Mouse (Mus musculus): ENCODE measurements at regions not wholly inside any gene's neighbourhood (a gene's known extent, or its start where the extent isn't known, plus 50 kb on each side); places are given as distances from the start of the nearest gene placed in this dataset.

GRCm38 (mm10) chr14:47982993-47983740, 137.5 kb upstream of the Peli2 start:
- Histone ChIP-seq H3K27me3 (replicated peaks) (no peaks in the 10 kb centered on the region), H3K9ac (no peak overlapping the region), H3K4me1 (replicated peaks) (no peaks in the 10 kb centered on the region), H3K4me3 (no peak overlapping the region), H3K9me3 (replicated peaks) (peaks cover 8% of the 10 kb centered on the region; the same call in 1 of the 2 replicates), H3K27ac (ENCODE audit: poor library complexity, severe bottlenecking) (no peak overlapping the region), H3K36me3 (no peaks in the 10 kb centered on the region), H3K4me2 (no peak overlapping the region)
- whole genome bisulfite sequencing: 62% methylated on average over 3 of the region's 3 CpGs
- no peak for ATAC-seq (ENCODE audit: insufficient number of reproducible peaks, low FRiP score)

GRCm38 (mm10) chr14:47986483-47986882, 134.1 kb upstream of the Peli2 start:
- H3K4me2 ChIP-seq: no peak overlapping the region
- no peak overlapping the region for H3K27ac ChIP-seq (ENCODE audit: poor library complexity, severe bottlenecking)
- no peaks in the 10 kb centered on the region for H3K36me3 ChIP-seq
- H3K4me3 ChIP-seq: no peak overlapping the region
- ATAC-seq (ENCODE audit: insufficient number of reproducible peaks, low FRiP score): 0 out of 2 replicates have a peak, but pooled peaks have one; percentile 18
- H3K27me3 ChIP-seq (replicated peaks): no peaks in the 10 kb centered on the region
- 19% methylated on average over 3 of the region's 3 CpGs for WGBS
- no peak overlapping the region for H3K9ac ChIP-seq
- H3K9me3 ChIP-seq (replicated peaks): peaks cover 12% of the 10 kb centered on the region; the same call in 1 of the 2 replicates
- H3K4me1 ChIP-seq (replicated peaks): no peaks in the 10 kb centered on the region

- Histone ChIP-seq H3K4me3 (no peak overlapping the region), H3K36me3 (no peaks in the 10 kb centered on the region), H3K9ac (no peak overlapping the region), H3K4me2 (no peak overlapping the region), H3K4me1 (replicated peaks) (no peaks in the 10 kb centered on the region), H3K9me3 (replicated peaks) (peaks cover 12% of the 10 kb centered on the region; the same call in 1 of the 2 replicates), H3K27me3 (replicated peaks) (no peaks in the 10 kb centered on the region), H3K27ac (ENCODE audit: poor library complexity, severe bottlenecking) (no peak overlapping the region)
- WGBS: 22% methylated on average over 5 of the region's 5 CpGs
- no peak for ATAC-seq (ENCODE audit: insufficient number of reproducible peaks, low FRiP score)
These were observed 133.7 kb upstream of the Peli2 start for GRCm38 (mm10) chr14:47986941-47987340.

GRCm38 (mm10) chr14:47987392-47988075, 133.1 kb upstream of the Peli2 start:
- H3K27ac ChIP-seq (ENCODE audit: poor library complexity, severe bottlenecking): no peak overlapping the region
- no peaks in the 10 kb centered on the region for H3K4me1 ChIP-seq (replicated peaks)
- H3K36me3 ChIP-seq: no peaks in the 10 kb centered on the region
- H3K9me3 ChIP-seq (replicated peaks): peaks cover 12% of the 10 kb centered on the region; the same call in 1 of the 2 replicates
- H3K4me2 ChIP-seq: no peak overlapping the region
- no peak overlapping the region for H3K4me3 ChIP-seq
- no peaks in the 10 kb centered on the region for H3K27me3 ChIP-seq (replicated peaks)
- ATAC-seq (ENCODE audit: insufficient number of reproducible peaks, low FRiP score): no peak
- 70% methylated on average over 7 of the region's 7 CpGs for WGBS
- no peak overlapping the region for H3K9ac ChIP-seq

- H3K4me3 ChIP-seq: no peak overlapping the region
- no peak overlapping the region for H3K27ac ChIP-seq (ENCODE audit: poor library complexity, severe bottlenecking)
- H3K9me3 ChIP-seq (replicated peaks): peaks cover 12% of the 10 kb centered on the region; the same call in 1 of the 2 replicates
- H3K9ac ChIP-seq: no peak overlapping the region
- H3K36me3 ChIP-seq: no peaks in the 10 kb centered on the region
- no peak for ATAC-seq (ENCODE audit: insufficient number of reproducible peaks, low FRiP score)
- WGBS: 50% methylated on average over 3 of the region's 3 CpGs
- H3K4me1 ChIP-seq (replicated peaks): no peaks in the 10 kb centered on the region
- no peaks in the 10 kb centered on the region for H3K27me3 ChIP-seq (replicated peaks)
- H3K4me2 ChIP-seq: no peak overlapping the region
These were observed 132.5 kb upstream of the Peli2 start for GRCm38 (mm10) chr14:47988131-47988530.

GRCm38 (mm10) chr14:47989315-47989714, 131.3 kb upstream of the Peli2 start:
- WGBS: 68% methylated on average over 5 of the region's 5 CpGs
- no peak overlapping the region for H3K4me2 ChIP-seq
- ATAC-seq (ENCODE audit: insufficient number of reproducible peaks, low FRiP score): no peak

GRCm38 (mm10) chr14:47990716-47991115, 129.9 kb upstream of the Peli2 start:
- 76% methylated on average over 3 of the region's 3 CpGs for WGBS
- H3K4me1 ChIP-seq (replicated peaks): no peaks in the 10 kb centered on the region
- no peak overlapping the region for H3K9ac ChIP-seq
- no peaks in the 10 kb centered on the region for H3K27me3 ChIP-seq (replicated peaks)
- H3K27ac ChIP-seq (ENCODE audit: poor library complexity, severe bottlenecking): no peak overlapping the region
- H3K4me3 ChIP-seq: no peak overlapping the region
- no peak for ATAC-seq (ENCODE audit: insufficient number of reproducible peaks, low FRiP score)
- peaks cover 5% of the 10 kb centered on the region; the same call in 1 of the 2 replicates for H3K9me3 ChIP-seq (replicated peaks)
- H3K36me3 ChIP-seq: no peaks in the 10 kb centered on the region
- no peak overlapping the region for H3K4me2 ChIP-seq

More at GRCm38 (mm10) chr14:47989315-47989714, 131.3 kb upstream of the Peli2 start:
- no peaks in the 10 kb centered on the region for H3K27me3 ChIP-seq (replicated peaks)
- no peak overlapping the region for H3K9ac ChIP-seq
- no peaks in the 10 kb centered on the region for H3K4me1 ChIP-seq (replicated peaks)
- H3K36me3 ChIP-seq: no peaks in the 10 kb centered on the region
- H3K9me3 ChIP-seq (replicated peaks): peaks cover 12% of the 10 kb centered on the region; the same call in 1 of the 2 replicates
- no peak overlapping the region for H3K4me3 ChIP-seq
- no peak overlapping the region for H3K27ac ChIP-seq (ENCODE audit: poor library complexity, severe bottlenecking)

GRCm38 (mm10) chr14:47991546-47991945, 129.1 kb upstream of the Peli2 start:
- Histone ChIP-seq H3K4me1 (replicated peaks) (no peaks in the 10 kb centered on the region), H3K36me3 (no peaks in the 10 kb centered on the region), H3K27me3 (replicated peaks) (no peaks in the 10 kb centered on the region), H3K4me2 (no peak overlapping the region), H3K9ac (no peak overlapping the region), H3K4me3 (no peak overlapping the region), H3K27ac (ENCODE audit: poor library complexity, severe bottlenecking) (no peak overlapping the region), H3K9me3 (replicated peaks) (peaks cover 4% of the 10 kb centered on the region; the same call in 1 of the 2 replicates)
- no peak for ATAC-seq (ENCODE audit: insufficient number of reproducible peaks, low FRiP score)
- 84% methylated on average over 7 of the region's 7 CpGs for WGBS

GRCm38 (mm10) chr14:47992091-47992490, 128.5 kb upstream of the Peli2 start:
- WGBS: 62% methylated on average over 5 of the region's 5 CpGs
- no peak for ATAC-seq (ENCODE audit: insufficient number of reproducible peaks, low FRiP score)
- no peak overlapping the region for H3K9ac ChIP-seq

GRCm38 (mm10) chr14:47992851-47993250, 127.8 kb upstream of the Peli2 start:
- WGBS: 78% methylated on average over 5 of the region's 5 CpGs
- Histone ChIP-seq H3K9me3 (replicated peaks) (peaks cover 4% of the 10 kb centered on the region; the same call in 1 of the 2 replicates), H3K27me3 (replicated peaks) (no peaks in the 10 kb centered on the region), H3K9ac (no peak overlapping the region), H3K4me1 (replicated peaks) (no peaks in the 10 kb centered on the region), H3K36me3 (no peaks in the 10 kb centered on the region), H3K4me3 (no peak overlapping the region), H3K27ac (ENCODE audit: poor library complexity, severe bottlenecking) (no peak overlapping the region), H3K4me2 (no peak overlapping the region)
- no peak for ATAC-seq (ENCODE audit: insufficient number of reproducible peaks, low FRiP score)

More at GRCm38 (mm10) chr14:47992091-47992490, 128.5 kb upstream of the Peli2 start:
- Histone ChIP-seq H3K4me3 (no peak overlapping the region), H3K9me3 (replicated peaks) (peaks cover 4% of the 10 kb centered on the region; the same call in 1 of the 2 replicates), H3K27ac (ENCODE audit: poor library complexity, severe bottlenecking) (no peak overlapping the region), H3K27me3 (replicated peaks) (no peaks in the 10 kb centered on the region), H3K4me1 (replicated peaks) (no peaks in the 10 kb centered on the region), H3K4me2 (no peak overlapping the region), H3K36me3 (no peaks in the 10 kb centered on the region)

GRCm38 (mm10) chr14:47998936-47999335, 121.7 kb upstream of the Peli2 start:
- 82% methylated on average over 8 of the region's 8 CpGs for WGBS
- no peak overlapping the region for H3K4me3 ChIP-seq
- no peak overlapping the region for H3K9ac ChIP-seq
- no peak overlapping the region for H3K4me2 ChIP-seq
- no peaks in the 10 kb centered on the region for H3K36me3 ChIP-seq
- H3K27me3 ChIP-seq (replicated peaks): no peaks in the 10 kb centered on the region
- H3K9me3 ChIP-seq (replicated peaks): no peaks in the 10 kb centered on the region
- no peaks in the 10 kb centered on the region for H3K4me1 ChIP-seq (replicated peaks)
- no peak overlapping the region for H3K27ac ChIP-seq (ENCODE audit: poor library complexity, severe bottlenecking)
- no peak for ATAC-seq (ENCODE audit: insufficient number of reproducible peaks, low FRiP score)
